Mouse (Mus musculus) cortical plate, adult 2 months (tissue): ENCODE results near the gene Sstr2. TPM values are rescaled to one million over a fixed set of nuclear protein-coding genes. Genes with fewer than 3 reads are reported as not detected.
A peak's percentile ranks its signal among the peaks of the same experiment; 100 is the strongest.

Experiments
- H3K27ac ChIP-seq: fragments of 200-500 bp; 2 replicates; pipeline ENCODE4 v1.5.1; 2012; ENCODE audit warnings: low read length, control low read depth, inconsistent platforms; ENCODE audit not compliant: insufficient read depth
- H3K4me1 ChIP-seq: fragments of 200-500 bp; 2 replicates; pipeline ENCODE4 v1.6.1; 2011; ENCODE audit warnings: low read length; ENCODE audit not compliant: control insufficient read depth, insufficient read depth
- H3K4me3 ChIP-seq: fragments of 200-500 bp; 2 replicates; pipeline ENCODE4 v1.5.1; 2011; ENCODE audit warnings: mild to moderate bottlenecking, low read length, control low read depth; ENCODE audit not compliant: insufficient read depth
- CTCF ChIP-seq: fragments of 200-500 bp; IDR thresholded peaks from 2 replicates; pipeline ENCODE4 v1.5.1; 2011; ENCODE audit warnings: mild to moderate bottlenecking, control low read depth, low read length; ENCODE audit not compliant: insufficient read depth; ENCODE audit errors: extremely low read depth
- POLR2A ChIP-seq: fragments of 200-500 bp; IDR thresholded peaks from 2 replicates; pipeline ENCODE4 v1.6.1; 2011; ENCODE audit warnings: mild to moderate bottlenecking, low read length, control low read depth; ENCODE audit not compliant: insufficient read depth; ENCODE audit errors: extremely low read depth
- polyA plus RNA-seq: library from polyadenylated mRNA; depleted of rRNA; stranded (reverse); fragments of >200 nt; gene quantifications from 2 replicates; pipeline ENCODE4 v1.2.3, GENCODE M21; 2012; rRNA removed

Sstr2 gene
- polyA plus RNA-seq, 1 experiment, result 31.9 TPM

DNA sequence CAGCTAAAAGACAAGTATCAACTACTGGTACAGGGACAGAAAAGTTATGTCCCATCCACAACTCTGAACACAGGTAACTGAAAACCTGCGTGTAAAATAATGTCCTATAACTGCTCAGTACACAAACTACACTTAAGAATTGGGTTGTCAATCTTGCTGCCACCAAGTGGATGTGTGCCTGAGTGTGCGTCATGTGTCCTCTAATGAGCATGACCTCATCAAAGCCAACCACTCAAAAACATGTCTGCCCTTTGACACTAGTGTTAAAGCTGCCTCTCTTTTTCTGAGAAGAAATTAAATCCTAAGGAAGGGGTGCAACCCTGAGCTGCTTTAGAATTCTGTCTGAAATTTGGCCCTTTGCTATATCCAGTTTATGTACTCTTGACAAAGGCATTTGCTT lies 45.1 kb downstream of the Sstr2 start:
- no peak overlapping the region for H3K4me3 ChIP-seq
- peaks cover 2% of the 10 kb centered on the region; the same call in 1 of the 2 replicates for H3K4me1 ChIP-seq
- H3K27ac ChIP-seq, result no peak overlapping the region
- TF ChIP-seq POLR2A, result 0 out of 2 replicates have a peak, but pooled peaks have one; percentile 3
- TF ChIP-seq CTCF, result no peak

DNA sequence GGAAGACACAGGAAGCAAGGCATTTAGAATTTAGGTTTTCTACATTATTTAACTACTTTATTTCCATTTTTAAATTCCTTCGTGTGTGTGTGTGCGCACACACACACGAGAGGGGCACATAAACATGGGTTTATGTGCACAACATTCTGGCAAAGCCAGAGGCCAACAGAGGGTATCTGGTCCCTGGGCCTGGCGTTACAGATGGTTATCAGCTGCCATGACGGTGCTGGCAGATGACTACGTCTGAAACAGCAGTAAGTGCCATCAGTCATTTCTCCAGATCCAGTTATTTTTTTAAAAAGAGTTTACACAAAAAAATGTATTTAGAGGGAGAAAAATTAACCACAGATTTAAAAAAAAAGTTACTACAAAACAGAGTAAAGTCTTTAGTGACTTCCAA lies 47.1 kb downstream of the Sstr2 start:
- no peak overlapping the region for H3K27ac ChIP-seq
- no peak overlapping the region for H3K4me3 ChIP-seq
- peaks cover 2% of the 10 kb centered on the region; the same call in 1 of the 2 replicates for H3K4me1 ChIP-seq
- no peak for TF ChIP-seq CTCF
- TF ChIP-seq POLR2A, result no peak

DNA sequence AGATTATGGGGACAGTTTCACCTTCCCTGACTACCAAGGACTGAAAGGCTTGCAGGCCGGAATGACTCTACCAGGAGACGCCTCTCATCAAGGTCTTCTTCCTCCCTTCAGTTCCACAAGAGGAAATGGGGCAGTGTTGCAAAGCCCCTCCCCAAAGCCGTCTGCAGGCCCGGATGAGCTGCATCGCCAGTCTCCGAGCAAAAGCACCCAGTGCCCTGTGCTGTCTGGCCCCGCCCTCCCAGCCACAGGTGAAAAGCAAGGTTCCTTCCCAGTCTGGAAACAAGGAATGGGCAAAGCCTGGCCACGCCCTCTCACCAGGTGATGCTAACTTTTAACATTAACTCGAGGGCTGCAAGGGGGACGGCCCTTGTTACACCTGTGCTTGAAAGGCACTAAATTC lies 47.5 kb downstream of the Sstr2 start:
- H3K4me1 ChIP-seq, result peaks cover 2% of the 10 kb centered on the region; the same call in 1 of the 2 replicates
- TF ChIP-seq CTCF (no peak), POLR2A (no peak)
- H3K27ac ChIP-seq, result no peak overlapping the region
- H3K4me3 ChIP-seq, result no peak overlapping the region

DNA sequence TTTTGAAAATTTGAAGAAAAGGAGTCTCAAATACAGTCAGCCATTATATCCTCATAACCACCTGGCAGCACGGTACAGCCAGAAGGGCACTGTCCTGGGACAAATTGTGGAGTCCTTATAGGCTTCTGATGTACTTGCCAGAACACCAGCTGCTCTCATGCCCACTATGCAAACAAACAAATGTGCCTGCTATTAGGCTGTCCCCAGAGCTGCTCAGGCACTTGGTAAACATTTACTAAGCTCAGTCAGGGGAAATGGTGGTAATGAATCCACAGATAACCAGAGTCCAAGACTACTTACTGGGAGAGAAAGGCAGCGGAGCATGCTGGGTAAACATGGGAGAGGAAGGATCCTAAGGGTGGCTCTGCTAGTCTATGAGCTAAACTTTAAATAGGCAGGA lies 48.0 kb downstream of the Sstr2 start:
- TF ChIP-seq POLR2A (no peak), CTCF (no peak)
- no peak overlapping the region for H3K4me3 ChIP-seq
- peaks cover 2% of the 10 kb centered on the region; the same call in 1 of the 2 replicates for H3K4me1 ChIP-seq
- H3K27ac ChIP-seq, result no peak overlapping the region

DNA sequence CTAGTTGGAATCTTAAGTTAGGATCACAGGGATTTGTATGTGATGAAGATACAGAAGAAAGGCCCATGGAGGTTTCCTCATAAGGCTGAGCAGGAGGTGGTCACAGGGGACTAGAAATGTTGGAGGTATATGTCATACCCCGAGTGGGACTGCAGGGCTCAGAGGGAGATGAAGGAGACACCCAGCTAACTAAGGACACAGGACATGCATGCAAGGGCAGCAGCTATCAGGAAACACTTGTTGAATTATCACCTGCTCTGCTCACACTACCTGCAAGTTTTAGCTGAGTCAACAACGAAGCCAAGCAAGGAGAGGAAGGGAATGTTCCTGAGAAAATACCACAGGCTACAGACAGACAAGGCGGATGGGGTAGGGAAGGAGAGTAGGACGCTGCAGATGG lies 48.6 kb downstream of the Sstr2 start:
- Histone ChIP-seq H3K4me1 (peaks cover 2% of the 10 kb centered on the region; the same call in 1 of the 2 replicates), H3K27ac (no peak overlapping the region), H3K4me3 (no peak overlapping the region)
- no peak for TF ChIP-seq POLR2A
- TF ChIP-seq CTCF, result no peak

DNA sequence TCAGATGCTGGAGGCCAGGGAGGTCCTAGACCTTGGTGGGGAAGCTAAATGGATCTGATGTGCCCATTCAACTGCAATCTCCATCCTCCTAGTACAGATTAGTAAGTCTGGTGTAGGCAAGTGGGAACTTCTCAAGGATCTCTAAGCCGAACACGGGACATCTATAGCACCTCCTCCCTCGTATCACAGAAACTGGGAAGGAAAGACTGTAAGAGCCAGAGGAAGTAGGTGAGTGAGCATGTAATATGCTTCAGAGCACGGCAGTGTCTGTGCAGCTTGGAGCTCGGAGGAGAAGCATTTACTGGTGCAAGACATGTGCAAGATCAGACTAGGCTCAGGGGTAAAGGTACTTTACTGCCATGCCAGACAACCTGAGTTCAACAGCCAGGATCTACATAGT lies 49.7 kb downstream of the Sstr2 start:
- H3K4me1 ChIP-seq, result peaks cover 3% of the 10 kb centered on the region; the same call in 1 of the 2 replicates
- TF ChIP-seq POLR2A (no peak), CTCF (no peak)
- no peak overlapping the region for H3K4me3 ChIP-seq
- no peak overlapping the region for H3K27ac ChIP-seq

DNA sequence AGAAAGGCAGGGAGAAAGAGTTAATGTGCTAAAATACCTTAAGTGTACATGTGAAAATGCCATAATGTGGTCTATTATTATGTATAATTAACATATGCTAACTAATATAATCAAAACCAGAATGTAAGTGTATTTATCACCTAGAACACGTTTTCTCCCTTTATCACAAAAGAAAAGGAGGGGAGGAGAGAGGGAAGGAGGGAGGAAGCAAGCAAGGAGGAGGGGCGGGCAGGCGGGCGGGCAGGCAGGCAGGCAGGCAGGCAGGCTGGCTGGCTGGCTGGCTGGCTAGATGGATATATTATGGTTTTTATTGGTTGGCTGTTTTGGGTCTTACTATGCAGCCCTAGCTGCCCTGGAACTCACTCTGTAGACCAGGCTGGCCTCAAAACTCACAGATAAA lies 50.6 kb downstream of the Sstr2 start:
- Histone ChIP-seq H3K4me3 (no peak overlapping the region), H3K4me1 (peaks cover 4% of the 10 kb centered on the region; the same call in 1 of the 2 replicates)
- no peak for TF ChIP-seq POLR2A
- no peak for TF ChIP-seq CTCF

DNA sequence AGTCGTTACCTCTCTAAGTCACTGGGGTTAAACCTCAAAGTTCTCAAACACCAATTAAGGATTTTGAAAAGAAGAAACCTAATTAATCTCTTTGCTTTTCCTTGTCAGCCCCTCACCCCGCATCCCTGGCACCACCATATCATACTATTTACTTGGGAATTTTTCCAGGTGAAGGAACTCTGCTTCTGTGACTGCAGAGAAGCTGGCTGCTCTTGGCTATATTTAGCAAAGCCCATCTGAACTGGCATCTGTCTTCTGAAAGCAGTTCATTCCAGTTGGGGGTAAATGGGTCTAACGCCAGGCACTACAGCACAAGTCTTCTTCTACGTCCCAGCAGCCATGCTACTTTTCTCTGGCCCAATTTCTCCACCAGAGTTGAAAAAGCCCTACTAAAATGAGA lies 54.5 kb downstream of the Sstr2 start:
- Histone ChIP-seq H3K4me1 (peaks cover 5% of the 10 kb centered on the region), H3K4me3 (no peak overlapping the region), H3K27ac (no peak overlapping the region)
- no peak for TF ChIP-seq POLR2A
- no peak for TF ChIP-seq CTCF

More for the DNA sequence above, 50.6 kb downstream of the Sstr2 start:
- no peak overlapping the region for H3K27ac ChIP-seq

DNA sequence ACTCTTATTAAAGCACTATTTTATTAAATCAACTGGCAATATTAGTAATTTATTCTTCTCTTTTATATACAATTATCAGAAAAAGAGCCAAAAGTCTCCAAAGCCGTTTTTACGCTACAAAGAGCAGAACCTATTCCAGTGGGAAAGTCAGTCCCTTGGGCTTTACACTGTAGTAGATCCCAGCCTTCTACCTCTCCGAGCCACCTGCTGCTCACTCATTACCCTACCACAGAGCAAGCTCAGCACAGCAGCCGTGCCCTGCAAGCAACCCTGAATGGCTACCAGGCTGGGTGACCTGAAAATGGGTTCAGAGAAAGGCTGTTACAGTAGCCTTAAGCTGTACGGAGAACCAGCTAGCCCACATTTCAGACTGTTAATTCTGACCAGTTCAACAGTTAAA lies 55.5 kb downstream of the Sstr2 start:
- peaks cover 5% of the 10 kb centered on the region for H3K4me1 ChIP-seq
- H3K27ac ChIP-seq, result no peak overlapping the region
- no peak overlapping the region for H3K4me3 ChIP-seq
- no peak for TF ChIP-seq CTCF
- no peak for TF ChIP-seq POLR2A

Other genes with a start within 250 kb of the Sstr2 start
- 69.9 and 70.6 TPM in 2 replicates for gene Cog1, start 29.8 kb downstream of the Sstr2 start, polyA plus RNA-seq
- 11.4 and 12.7 TPM in 2 replicates for gene Slc39a11, start 30.7 kb downstream of the Sstr2 start, polyA plus RNA-seq
- gene Fam104a, start 64.8 kb downstream of the Sstr2 start, polyA plus RNA-seq, result 28.0 and 28.6 TPM in 2 replicates
- 14.2 and 15.2 TPM in 2 replicates for gene D11Wsu47e, start 65.1 kb downstream of the Sstr2 start, polyA plus RNA-seq
- gene Cpsf4l, start 90.7 kb downstream of the Sstr2 start, polyA plus RNA-seq, result 0.06 and 0.08 TPM in 2 replicates
- gene Cdc42ep4, start 132.5 kb downstream of the Sstr2 start, polyA plus RNA-seq, result 24.3 and 24.7 TPM in 2 replicates